Comparison of ENCODE assay signal across 14 mouse cellular contexts in the genomic region with DNA sequence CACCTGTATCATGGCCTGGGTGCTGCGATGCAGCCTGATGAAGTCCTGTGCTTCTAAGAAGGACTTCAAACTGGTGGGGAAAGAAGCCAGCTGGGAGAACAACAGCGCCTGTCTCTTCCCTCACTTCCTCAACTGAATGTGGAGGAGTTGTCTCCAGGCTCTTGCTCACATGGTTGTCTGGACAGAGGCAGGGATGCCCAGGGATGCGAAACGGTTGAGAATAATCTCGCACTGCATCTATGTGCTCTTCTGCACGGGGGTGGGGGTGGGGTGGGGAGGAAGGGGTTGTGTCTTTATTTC. TPM values are rescaled to one million over a fixed set of nuclear protein-coding genes. Genes with fewer than 3 reads are reported as not detected.
DNase-seq lines count a peak whose midpoint lies in the region; ATAC-seq and TF ChIP-seq lines count a peak whose summit lies in the region.
"Had no signal": no experiment of that assay in that cellular context is flagged by ENCODE, and none has a peak within 500 bp of the region (broad histone marks: within the 10 kb centered on the region; RNA-seq: fewer than 3 reads in every experiment).

No protein-coding gene starts in this region.

- peaks cover 100% of the 10 kb centered on the region for H3K27me3 ChIP-seq in hindbrain, embryonic 14.5 days (ENCODE audit: control insufficient read depth, insufficient read depth, low read length)
- H3K27me3 ChIP-seq in hindbrain, embryonic 16.5 days (replicated peaks; ENCODE audit: control insufficient read depth, insufficient read depth, low read length), result peaks cover 80% of the 10 kb centered on the region
- peaks cover 69% of the 10 kb centered on the region for H3K27me3 ChIP-seq in embryonic facial prominence, embryonic 11.5 days (ENCODE audit: control insufficient read depth, insufficient read depth, low read length)
- peaks cover 71% of the 10 kb centered on the region for H3K27me3 ChIP-seq in limb, embryonic 12.5 days
- peaks cover 75% of the 10 kb centered on the region for H3K27me3 ChIP-seq in liver, postnatal 0 days (ENCODE audit: insufficient read depth, low read length)

- no peak for TF ChIP-seq CTCF in liver, postnatal 0 days (IDR thresholded peaks at IDR 0.05; ENCODE audit: low read depth)

- H3K4me2 ChIP-seq in hindbrain, embryonic 14.5 days (replicated peaks), result no peak overlapping the region
- no peak overlapping the region for H3K4me2 ChIP-seq in hindbrain, embryonic 16.5 days (ENCODE audit: low read length)
- no peak overlapping the region for H3K4me2 ChIP-seq in embryonic facial prominence, embryonic 11.5 days (ENCODE audit: low read depth, low read length)
- H3K4me2 ChIP-seq in limb, embryonic 12.5 days, result peak overlapping the region; percentile 62
- H3K4me2 ChIP-seq in liver, postnatal 0 days (ENCODE audit: low read depth, low read length), result no peak overlapping the region

- 0 out of 2 replicates have a peak, but pooled peaks cover 4% of the 10 kb centered on the region for H3K4me1 ChIP-seq in hindbrain, embryonic 14.5 days (replicated peaks; ENCODE audit: control insufficient read depth, insufficient read depth, low read length)
- H3K4me1 ChIP-seq in hindbrain, embryonic 16.5 days (ENCODE audit: control insufficient read depth, insufficient read depth, low read depth, low read length), result peaks cover 3% of the 10 kb centered on the region; the same call in 1 of the 2 replicates
- peaks cover 3% of the 10 kb centered on the region; the same call in 1 of the 2 replicates for H3K4me1 ChIP-seq in embryonic facial prominence, embryonic 11.5 days (ENCODE audit: control insufficient read depth, insufficient read depth, low read length)
- peaks cover 80% of the 10 kb centered on the region for H3K4me1 ChIP-seq in limb, embryonic 12.5 days (replicated peaks)
- no peaks in the 10 kb centered on the region for H3K4me1 ChIP-seq in liver, postnatal 0 days (ENCODE audit: insufficient read depth)

- 1% methylated on average over 6 of the region's 6 CpGs for WGBS in hindbrain, embryonic 14.5 days
- WGBS in hindbrain, embryonic 16.5 days, result 0% methylated on average over 6 of the region's 6 CpGs
- 1% methylated on average over 6 of the region's 6 CpGs for WGBS in embryonic facial prominence, embryonic 11.5 days
- WGBS in limb, embryonic 12.5 days, result 11% methylated on average over 6 of the region's 6 CpGs
- WGBS in liver, postnatal 0 days (ENCODE audit: insufficient replicate concordance), result 9% methylated on average over 6 of the region's 6 CpGs

- H3K9me3 ChIP-seq in hindbrain, embryonic 14.5 days (ENCODE audit: control insufficient read depth, low read length), result no peaks in the 10 kb centered on the region
- H3K9me3 ChIP-seq in hindbrain, embryonic 16.5 days (ENCODE audit: control insufficient read depth, low read length), result no peaks in the 10 kb centered on the region
- H3K9me3 ChIP-seq in embryonic facial prominence, embryonic 11.5 days (replicated peaks; ENCODE audit: control insufficient read depth, low read length), result no peaks in the 10 kb centered on the region
- H3K9me3 ChIP-seq in limb, embryonic 12.5 days, result no peaks in the 10 kb centered on the region
- no peaks in the 10 kb centered on the region for H3K9me3 ChIP-seq in liver, postnatal 0 days (ENCODE audit: low read length)

- no peak overlapping the region for H3K27ac ChIP-seq in hindbrain, embryonic 14.5 days
- no peak overlapping the region for H3K27ac ChIP-seq in hindbrain, embryonic 16.5 days (ENCODE audit: low read depth, low read length)
- H3K27ac ChIP-seq in embryonic facial prominence, embryonic 11.5 days (replicated peaks; ENCODE audit: low read depth, low read length), result no peak overlapping the region
- H3K27ac ChIP-seq in limb, embryonic 12.5 days, result peak overlapping the region; percentile 91
- no peak overlapping the region for H3K27ac ChIP-seq in liver, postnatal 0 days (ENCODE audit: low read depth)
- H3K27ac ChIP-seq: macrophage had no signal

- H3K36me3 ChIP-seq in hindbrain, embryonic 14.5 days (replicated peaks; ENCODE audit: control insufficient read depth, insufficient read depth), result no peaks in the 10 kb centered on the region
- no peaks in the 10 kb centered on the region for H3K36me3 ChIP-seq in hindbrain, embryonic 16.5 days (ENCODE audit: control insufficient read depth, insufficient read depth, low read length)
- H3K36me3 ChIP-seq in embryonic facial prominence, embryonic 11.5 days (replicated peaks; ENCODE audit: control insufficient read depth, insufficient read depth, low read depth, low read length), result no peaks in the 10 kb centered on the region
- no peaks in the 10 kb centered on the region for H3K36me3 ChIP-seq in limb, embryonic 12.5 days
- no peaks in the 10 kb centered on the region for H3K36me3 ChIP-seq in liver, postnatal 0 days (replicated peaks; ENCODE audit: insufficient read depth, low read length)

- peak; percentile 27; the same call in 1 of the 2 replicates for ATAC-seq in hindbrain, embryonic 14.5 days (ENCODE audit: low FRiP score)
- ATAC-seq in hindbrain, embryonic 16.5 days, result no peak
- no peak for ATAC-seq in embryonic facial prominence, embryonic 11.5 days (replicated peaks; ENCODE audit: insufficient number of reproducible peaks, low FRiP score, low TSS enrichment, low read depth)
- no peak for ATAC-seq in limb, embryonic 12.5 days (ENCODE audit: insufficient number of reproducible peaks, insufficient read depth, low FRiP score, low TSS enrichment, low read depth)
- ATAC-seq in liver, postnatal 0 days, result no peak

- no peak for TF ChIP-seq EP300 in liver, postnatal 0 days (IDR thresholded peaks at IDR 0.05; ENCODE audit: low read depth)

- H3K9ac ChIP-seq in hindbrain, embryonic 14.5 days, result no peak overlapping the region
- H3K9ac ChIP-seq in hindbrain, embryonic 16.5 days (ENCODE audit: low read depth, low read length), result no peak overlapping the region
- H3K9ac ChIP-seq in embryonic facial prominence, embryonic 11.5 days (replicated peaks; ENCODE audit: low read length), result no peak overlapping the region
- peak overlapping the region; percentile 63; the same call in 1 of the 2 replicates for H3K9ac ChIP-seq in limb, embryonic 12.5 days (replicated peaks)
- no peak overlapping the region for H3K9ac ChIP-seq in liver, postnatal 0 days (replicated peaks)

- DNase-seq in embryo, embryonic 9.5 days (ENCODE audit: extremely low spot score), result peak; percentile 27
- DNase-seq in embryo, embryonic 11 days, result no peak
- DNase-seq in hindbrain, embryonic 14.5 days (ENCODE audit: low spot score), result no peak
- peak; percentile 18 for DNase-seq in embryonic facial prominence, embryonic 11.5 days (ENCODE audit: low spot score)
- no peak for DNase-seq in liver, postnatal 0 days
- no peak for DNase-seq in layer of hippocampus, adult 9-11 months
- DNase-seq: adrenal gland, postnatal 36 days; cerebellum, adult 11-12 months; kidney, adult 9 months; spleen, adult 18-20 months; thymus, adult 2 months had no signal

- H3K4me3 ChIP-seq in hindbrain, embryonic 14.5 days (replicated peaks; ENCODE audit: low read length), result no peak overlapping the region
- H3K4me3 ChIP-seq in hindbrain, embryonic 16.5 days (ENCODE audit: low read length), result no peak overlapping the region
- H3K4me3 ChIP-seq in embryonic facial prominence, embryonic 11.5 days (ENCODE audit: low read depth, low read length), result no peak overlapping the region
- H3K4me3 ChIP-seq in limb, embryonic 12.5 days (replicated peaks), result peak overlapping the region; percentile 39
- H3K4me3 ChIP-seq in liver, postnatal 0 days (ENCODE audit: low read depth, low read length), result no peak overlapping the region

RNA-seq across cellular contexts. Expression of a gene that starts 20.7 kb away (rescaled TPM):
- not detected in 2 replicates for polyA plus RNA-seq in hindbrain, embryonic 14.5 days (2014; fragmentation: Nextera tagmentation; extraction: Ambion mirVana)
- not detected in 2 replicates for polyA plus RNA-seq in hindbrain, embryonic 16.5 days (2015; fragmentation: Nextera tagmentation; extraction: Ambion mirVana)
- polyA plus RNA-seq in embryonic facial prominence, embryonic 11.5 days (2014; fragmentation: Nextera tagmentation; extraction: Ambion mirVana), result 8.3 and 8.7 TPM in 2 replicates
- 19.6 and 23.7 TPM in 2 replicates for polyA plus RNA-seq in limb, embryonic 12.5 days (2016; fragmentation: Nextera tagmentation; extraction: Ambion mirVana)
- polyA plus RNA-seq in liver, postnatal 0 days (2015; fragmentation: Nextera tagmentation; extraction: Ambion mirVana), result 0.69 and 0.70 TPM in 2 replicates
- polyA plus RNA-seq: macrophage had no signal

Comparison
In these comparisons a context has a peak if more than half of its experiments do, and no peak if none do; other contexts are left out.
1. DNase-seq: peak in embryo, embryonic 9.5 days (single experiment) and embryonic facial prominence, embryonic 11.5 days (single experiment); none in embryo, embryonic 11 days (single experiment), hindbrain, embryonic 14.5 days (single experiment), liver, postnatal 0 days (single experiment) and layer of hippocampus, adult 9-11 months (single experiment).